Mouse (Mus musculus): ENCODE measurements at regions not wholly inside any gene's neighbourhood (a gene's known extent, or its start where the extent isn't known, plus 50 kb on each side); places are given as distances from the start of the nearest gene placed in this dataset.

- H3K4me1 ChIP-seq (ENCODE audit: control insufficient read depth, insufficient read depth, low read length) = peaks cover 21% of the 10 kb centered on the region
- H3K4me3 ChIP-seq (ENCODE audit: insufficient read depth, low read depth, low read length) = no peak overlapping the region
- no peak overlapping the region for H3K27ac ChIP-seq (ENCODE audit: insufficient read depth, low read depth, low read length)
- TF ChIP-seq POLR2A (IDR thresholded peaks at IDR 0.05; ENCODE audit: insufficient read depth, low read depth, low read length) = no peak
- no peak for TF ChIP-seq CTCF (IDR thresholded peaks at IDR 0.05; ENCODE audit: insufficient read depth, low read depth, low read length)
- WGBS = 66% methylated on average over 5 of the region's 5 CpGs
Observed at GRCm38 (mm10) chr8:12130591-12130990, 148.0 kb upstream of the A230072I06Rik start.

- Histone ChIP-seq H3K4me3 (ENCODE audit: insufficient read depth, low read depth, low read length) (no peak overlapping the region), H3K4me1 (ENCODE audit: control insufficient read depth, insufficient read depth, low read length) (peaks cover 9% of the 10 kb centered on the region), H3K27ac (ENCODE audit: insufficient read depth, low read depth, low read length) (no peak overlapping the region)
- WGBS = 67% methylated on average over 1 of the region's 1 CpGs
- TF ChIP-seq POLR2A (IDR thresholded peaks at IDR 0.05; ENCODE audit: insufficient read depth, low read depth, low read length) = no peak
- TF ChIP-seq CTCF (IDR thresholded peaks at IDR 0.05; ENCODE audit: insufficient read depth, low read depth, low read length) = no peak
Observed at GRCm38 (mm10) chr8:12134200-12134599, 144.4 kb upstream of the A230072I06Rik start.

GRCm38 (mm10) chr8:12135392-12136177 lies 143.0 kb upstream of the A230072I06Rik start:
- Histone ChIP-seq H3K4me1 (ENCODE audit: control insufficient read depth, insufficient read depth, low read length) (peaks cover 9% of the 10 kb centered on the region), H3K27ac (ENCODE audit: insufficient read depth, low read depth, low read length) (no peak overlapping the region), H3K4me3 (ENCODE audit: insufficient read depth, low read depth, low read length) (no peak overlapping the region)
- no peak for TF ChIP-seq CTCF (IDR thresholded peaks at IDR 0.05; ENCODE audit: insufficient read depth, low read depth, low read length)
- no peak for TF ChIP-seq POLR2A (IDR thresholded peaks at IDR 0.05; ENCODE audit: insufficient read depth, low read depth, low read length)
- WGBS = 47% methylated on average over 14 of the region's 14 CpGs

- Histone ChIP-seq H3K4me1 (ENCODE audit: control insufficient read depth, insufficient read depth, low read length) (peaks cover 9% of the 10 kb centered on the region), H3K4me3 (ENCODE audit: insufficient read depth, low read depth, low read length) (no peak overlapping the region), H3K27ac (ENCODE audit: insufficient read depth, low read depth, low read length) (0 out of 2 replicates have a peak overlapping the region, but pooled peaks have one; percentile 25)
- no peak for TF ChIP-seq CTCF (IDR thresholded peaks at IDR 0.05; ENCODE audit: insufficient read depth, low read depth, low read length)
- no peak for TF ChIP-seq POLR2A (IDR thresholded peaks at IDR 0.05; ENCODE audit: insufficient read depth, low read depth, low read length)
- WGBS = 41% methylated on average over 5 of the region's 5 CpGs
Observed at GRCm38 (mm10) chr8:12136178-12136455, 142.5 kb upstream of the A230072I06Rik start.

- 59% methylated on average over 3 of the region's 3 CpGs for WGBS
- H3K27ac ChIP-seq (ENCODE audit: insufficient read depth, low read depth, low read length) = no peak overlapping the region
- no peak overlapping the region for H3K4me3 ChIP-seq (ENCODE audit: insufficient read depth, low read depth, low read length)
- H3K4me1 ChIP-seq (ENCODE audit: control insufficient read depth, insufficient read depth, low read length) = peaks cover 9% of the 10 kb centered on the region
- TF ChIP-seq CTCF (IDR thresholded peaks at IDR 0.05; ENCODE audit: insufficient read depth, low read depth, low read length) (no peak), POLR2A (IDR thresholded peaks at IDR 0.05; ENCODE audit: insufficient read depth, low read depth, low read length) (no peak)
Observed at GRCm38 (mm10) chr8:12137496-12137895, 141.1 kb upstream of the A230072I06Rik start.

GRCm38 (mm10) chr8:12137913-12138312 lies 140.7 kb upstream of the A230072I06Rik start:
- Histone ChIP-seq H3K4me3 (ENCODE audit: insufficient read depth, low read depth, low read length) (no peak overlapping the region), H3K27ac (ENCODE audit: insufficient read depth, low read depth, low read length) (no peak overlapping the region), H3K4me1 (ENCODE audit: control insufficient read depth, insufficient read depth, low read length) (peaks cover 9% of the 10 kb centered on the region)
- 75% methylated on average over 8 of the region's 8 CpGs for WGBS
- TF ChIP-seq CTCF (IDR thresholded peaks at IDR 0.05; ENCODE audit: insufficient read depth, low read depth, low read length) = no peak
- no peak for TF ChIP-seq POLR2A (IDR thresholded peaks at IDR 0.05; ENCODE audit: insufficient read depth, low read depth, low read length)

GRCm38 (mm10) chr8:12151679-12152078 lies 126.9 kb upstream of the A230072I06Rik start:
- TF ChIP-seq CTCF (IDR thresholded peaks at IDR 0.05; ENCODE audit: insufficient read depth, low read depth, low read length) (no peak), POLR2A (IDR thresholded peaks at IDR 0.05; ENCODE audit: insufficient read depth, low read depth, low read length) (no peak)
- H3K4me3 ChIP-seq (ENCODE audit: insufficient read depth, low read depth, low read length) = no peak overlapping the region
- 36% methylated on average over 7 of the region's 7 CpGs for WGBS
- H3K27ac ChIP-seq (ENCODE audit: insufficient read depth, low read depth, low read length) = no peak overlapping the region
- H3K4me1 ChIP-seq (ENCODE audit: control insufficient read depth, insufficient read depth, low read length) = peaks cover 30% of the 10 kb centered on the region

GRCm38 (mm10) chr8:12152825-12153224 lies 125.8 kb upstream of the A230072I06Rik start:
- no peak for TF ChIP-seq CTCF (IDR thresholded peaks at IDR 0.05; ENCODE audit: insufficient read depth, low read depth, low read length)
- TF ChIP-seq POLR2A (IDR thresholded peaks at IDR 0.05; ENCODE audit: insufficient read depth, low read depth, low read length) = no peak
- WGBS = 63% methylated on average over 9 of the region's 9 CpGs
- Histone ChIP-seq H3K4me3 (ENCODE audit: insufficient read depth, low read depth, low read length) (no peak overlapping the region), H3K4me1 (ENCODE audit: control insufficient read depth, insufficient read depth, low read length) (peaks cover 27% of the 10 kb centered on the region), H3K27ac (ENCODE audit: insufficient read depth, low read depth, low read length) (no peak overlapping the region)

- Histone ChIP-seq H3K4me3 (ENCODE audit: insufficient read depth, low read depth, low read length) (no peak overlapping the region), H3K4me1 (ENCODE audit: control insufficient read depth, insufficient read depth, low read length) (peaks cover 10% of the 10 kb centered on the region; the same call in 1 of the 2 replicates), H3K27ac (ENCODE audit: insufficient read depth, low read depth, low read length) (no peak overlapping the region)
- WGBS = 88% methylated on average over 1 of the region's 1 CpGs
- TF ChIP-seq CTCF (IDR thresholded peaks at IDR 0.05; ENCODE audit: insufficient read depth, low read depth, low read length) = no peak
- TF ChIP-seq POLR2A (IDR thresholded peaks at IDR 0.05; ENCODE audit: insufficient read depth, low read depth, low read length) = no peak
Observed at GRCm38 (mm10) chr8:12156893-12157292, 121.7 kb upstream of the A230072I06Rik start.
